Mouse (Mus musculus) C2C12 (cell line): ENCODE measurements at regions not wholly inside any gene's neighbourhood (a gene's known extent, or its start where the extent isn't known, plus 50 kb on each side); places are given as distances from the start of the nearest gene placed in this dataset.

Experiments
- CEBPB ChIP-seq: IDR thresholded peaks from one replicate; pipeline ENCODE4 v1.6.1; 2011; ENCODE audit warnings: low read depth, mild to moderate bottlenecking, control low read depth, moderate library complexity
- CTCF ChIP-seq: IDR thresholded peaks from one replicate; pipeline ENCODE4 v1.5.1; 2011; ENCODE audit not compliant: control insufficient read depth, insufficient read depth, insufficient read length
- MAX ChIP-seq: IDR thresholded peaks from one replicate; pipeline ENCODE4 v1.6.1; 2011; ENCODE audit warnings: mild to moderate bottlenecking, control low read depth
- MYOG ChIP-seq: IDR thresholded peaks from one replicate; pipeline ENCODE4 v1.6.1; 2011; ENCODE audit not compliant: control insufficient read depth, insufficient read length; ENCODE audit errors: extremely low read depth
- USF1 ChIP-seq: IDR thresholded peaks from one replicate; pipeline ENCODE4 v1.6.1; 2011; ENCODE audit warnings: low read depth, mild to moderate bottlenecking, control low read depth, moderate library complexity

DNA sequence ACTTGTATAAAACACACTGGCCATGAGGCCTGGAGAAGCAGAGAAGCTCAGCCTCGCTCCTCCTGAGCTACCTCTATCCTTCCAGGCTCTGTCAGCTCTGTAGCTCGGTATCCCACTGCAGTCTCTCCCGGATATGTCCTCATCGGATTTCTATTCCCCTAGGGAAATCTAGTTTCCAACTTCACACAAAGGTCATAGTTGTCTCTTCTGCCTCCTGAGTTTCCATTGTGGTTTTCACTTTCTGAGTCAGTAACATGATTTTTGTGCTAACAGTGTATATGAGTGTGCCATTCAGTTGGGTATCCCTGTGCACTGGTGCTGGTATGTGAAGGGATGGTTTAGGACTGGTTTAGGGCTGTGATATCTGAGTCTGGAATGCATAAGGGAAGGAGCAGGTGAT lies 85.2 kb downstream of the Thbs2 start:
- no peak for TF ChIP-seq CTCF
- TF ChIP-seq MYOG, result no peak
- peak; percentile 32 for TF ChIP-seq MAX
- TF ChIP-seq CEBPB, result peak; percentile 42
- no peak for TF ChIP-seq USF1
